13 mouse cellular contexts compared by ENCODE assay signal in the genomic region with DNA sequence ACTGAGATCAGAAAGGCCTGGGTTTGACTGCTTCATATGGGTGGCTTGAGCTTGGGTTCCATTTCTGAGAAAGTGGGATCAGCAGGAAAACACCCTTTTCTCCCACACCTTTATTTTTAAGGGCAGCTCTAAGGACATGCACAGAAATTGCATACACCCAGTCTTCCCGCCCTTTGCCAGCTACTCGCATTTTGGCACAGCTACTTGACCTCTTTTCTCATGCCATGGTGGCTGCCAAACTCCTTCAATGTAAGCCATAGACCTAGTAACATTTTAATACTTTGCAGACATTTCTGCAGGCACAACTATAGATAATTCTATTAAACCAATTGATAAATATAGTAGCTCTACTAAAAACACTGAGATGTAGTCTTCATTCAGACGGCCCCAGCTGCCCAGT.
DNase-seq lines count a peak whose midpoint lies in the region; ATAC-seq lines count a peak whose summit lies in the region.
"Had no signal": no experiment of that assay in that cellular context is flagged by ENCODE, and none has a peak within 500 bp of the region (broad histone marks: within the 10 kb centered on the region; RNA-seq: fewer than 3 reads in every experiment).

No protein-coding gene starts in this region.

- no peaks in the 10 kb centered on the region for H3K36me3 ChIP-seq in forebrain, embryonic 15.5 days
- H3K36me3 ChIP-seq in forebrain, embryonic 10.5 days (replicated peaks), result no peaks in the 10 kb centered on the region
- no peaks in the 10 kb centered on the region for H3K36me3 ChIP-seq in hindbrain, embryonic 16.5 days (ENCODE audit: control insufficient read depth, insufficient read depth, low read length)

- H3K27ac ChIP-seq in forebrain, embryonic 15.5 days (replicated peaks), result peak overlapping the region; percentile 76
- no peak overlapping the region for H3K27ac ChIP-seq in forebrain, embryonic 10.5 days
- H3K27ac ChIP-seq in hindbrain, embryonic 16.5 days (ENCODE audit: low read depth, low read length), result peak overlapping the region; percentile 20; the same call in 1 of the 2 replicates
- H3K27ac ChIP-seq: stomach, postnatal 0 days had no signal

- no peak for ATAC-seq in forebrain, embryonic 15.5 days (replicated peaks)
- no peak for ATAC-seq in hindbrain, embryonic 16.5 days

- no peak overlapping the region for H3K4me2 ChIP-seq in forebrain, embryonic 15.5 days (replicated peaks)
- no peak overlapping the region for H3K4me2 ChIP-seq in hindbrain, embryonic 16.5 days (ENCODE audit: low read length)
- H3K4me2 ChIP-seq: lung, embryonic 14.5 days had no signal

- H3K9me3 ChIP-seq in forebrain, embryonic 15.5 days, result no peaks in the 10 kb centered on the region
- H3K9me3 ChIP-seq in forebrain, embryonic 10.5 days, result no peaks in the 10 kb centered on the region
- H3K9me3 ChIP-seq in hindbrain, embryonic 16.5 days (ENCODE audit: control insufficient read depth, low read length), result no peaks in the 10 kb centered on the region

- H3K9ac ChIP-seq in forebrain, embryonic 15.5 days (replicated peaks), result no peak overlapping the region
- no peak overlapping the region for H3K9ac ChIP-seq in hindbrain, embryonic 16.5 days (ENCODE audit: low read depth, low read length)
- H3K9ac ChIP-seq: lung, embryonic 14.5 days had no signal

- WGBS in forebrain, embryonic 15.5 days, result 65% methylated on average over 3 of the region's 3 CpGs
- 87% methylated on average over 3 of the region's 3 CpGs for WGBS in forebrain, embryonic 10.5 days
- 71% methylated on average over 3 of the region's 3 CpGs for WGBS in hindbrain, embryonic 16.5 days

- no peak overlapping the region for H3K4me3 ChIP-seq in forebrain, embryonic 15.5 days
- H3K4me3 ChIP-seq in forebrain, embryonic 10.5 days, result no peak overlapping the region
- no peak overlapping the region for H3K4me3 ChIP-seq in hindbrain, embryonic 16.5 days (ENCODE audit: low read length)
- H3K4me3 ChIP-seq: myocyte had no signal

- H3K4me1 ChIP-seq in forebrain, embryonic 15.5 days, result peaks cover 37% of the 10 kb centered on the region
- peaks cover 18% of the 10 kb centered on the region for H3K4me1 ChIP-seq in forebrain, embryonic 10.5 days
- peaks cover 3% of the 10 kb centered on the region; the same call in 1 of the 2 replicates for H3K4me1 ChIP-seq in hindbrain, embryonic 16.5 days (ENCODE audit: control insufficient read depth, insufficient read depth, low read depth, low read length)

- intact Hi-C loops in heart, postnatal 25 days (cut with DNase I), result no loop called here

- no peaks in the 10 kb centered on the region for H3K27me3 ChIP-seq in forebrain, embryonic 15.5 days
- peaks cover 4% of the 10 kb centered on the region for H3K27me3 ChIP-seq in forebrain, embryonic 10.5 days (ENCODE audit: poor library complexity, severe bottlenecking)
- H3K27me3 ChIP-seq in hindbrain, embryonic 16.5 days (replicated peaks; ENCODE audit: control insufficient read depth, insufficient read depth, low read length), result no peaks in the 10 kb centered on the region

- DNase-seq in forebrain, embryonic 10.5 days (ENCODE audit: extremely low spot score, low spot score), result no peak
- peak; percentile 52 for DNase-seq in cerebellum, adult 11 months
- peak; percentile 43 to 61 for DNase-seq in cerebellum, postnatal 10 days
- no peak for DNase-seq in ovary, adult 18-20 months (ENCODE audit: low spot score)
- DNase-seq in heart, postnatal 25 days (ENCODE audit: low spot score), result no peak
- DNase-seq: B cell, adult 2 months; kidney, adult 9 months; lung, embryonic 14.5 days; thymus, postnatal 36 days had no signal

Comparison
In these comparisons a context has a peak if more than half of its experiments do, and no peak if none do; other contexts are left out.
1. DNase-seq: peak in cerebellum, adult 11 months (single experiment) and cerebellum, postnatal 10 days (2 of 2); none in forebrain, embryonic 10.5 days (single experiment), ovary, adult 18-20 months (single experiment) and heart, postnatal 25 days (single experiment).